Mouse (Mus musculus) liver, adult (tissue): ENCODE results near the gene Btg2.

Source experiments
- GATA4 ChIP-seq: IDR thresholded peaks from 2 replicates; pipeline ENCODE4 v1.6.1; 2014; ENCODE audit warnings: mild to moderate bottlenecking, low read length; ENCODE audit not compliant: insufficient replicate concordance

Gene Btg2

DNA sequence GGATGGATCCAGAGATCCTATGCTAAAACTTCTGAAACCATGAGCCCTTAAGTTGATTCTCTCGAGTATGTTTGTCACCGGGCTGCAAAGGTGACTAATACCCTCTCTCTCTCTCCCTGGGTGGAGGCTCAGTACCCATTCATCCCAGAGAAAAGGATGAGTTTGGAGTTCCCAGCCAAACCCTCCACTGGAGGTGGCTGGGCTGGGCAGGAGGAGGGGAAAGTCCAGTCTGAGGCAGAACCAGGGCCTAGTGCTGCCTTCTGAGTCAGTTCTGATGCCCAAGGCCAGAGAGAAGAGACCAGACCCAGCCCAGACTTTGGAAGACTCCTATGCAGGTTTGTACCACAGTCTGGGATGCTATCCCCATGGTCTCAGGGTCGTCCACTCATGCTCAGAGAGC, 22.7 kb upstream of the Btg2 start:
- no peak for TF ChIP-seq GATA4

DNA sequence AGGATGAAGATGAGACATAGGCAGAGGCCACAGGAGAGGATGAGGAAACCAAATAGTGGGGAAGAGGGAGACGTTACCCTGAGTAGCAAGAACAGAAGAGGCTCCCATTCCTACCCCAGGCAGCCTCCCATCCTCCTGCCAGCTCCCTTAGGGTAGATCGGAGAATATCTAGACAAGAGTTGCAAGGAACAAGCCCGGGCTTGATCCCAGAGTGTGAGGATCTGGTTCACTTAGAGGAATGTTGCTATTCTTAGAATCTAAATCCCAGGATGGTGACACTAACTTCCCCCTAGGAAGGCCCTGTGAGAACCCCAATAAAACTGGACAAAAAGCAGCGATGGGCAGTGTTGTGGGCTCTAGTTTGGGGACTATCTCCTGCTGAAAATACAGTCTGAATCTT, 22.0 kb upstream of the Btg2 start:
- no peak for TF ChIP-seq GATA4

DNA sequence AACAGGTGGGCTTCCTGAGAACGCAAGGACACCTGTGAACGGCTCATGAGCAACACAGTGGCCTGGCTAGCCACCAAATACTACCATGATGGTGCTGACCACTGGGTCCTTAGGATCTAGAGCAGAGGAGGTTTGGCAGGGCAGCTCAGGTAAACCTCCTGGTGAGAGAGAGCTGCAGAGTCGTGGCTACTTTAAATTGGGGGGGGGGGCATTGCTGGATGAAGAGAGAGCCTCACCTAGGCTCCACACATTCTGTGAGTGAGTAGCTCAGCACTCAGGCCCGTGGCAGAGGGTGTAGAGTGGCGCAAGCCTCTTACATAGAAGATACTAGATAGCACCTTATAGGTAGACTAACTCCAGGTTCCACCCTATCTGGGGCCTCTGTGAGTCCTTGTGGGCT, 21.5 kb upstream of the Btg2 start:
- no peak for TF ChIP-seq GATA4

DNA sequence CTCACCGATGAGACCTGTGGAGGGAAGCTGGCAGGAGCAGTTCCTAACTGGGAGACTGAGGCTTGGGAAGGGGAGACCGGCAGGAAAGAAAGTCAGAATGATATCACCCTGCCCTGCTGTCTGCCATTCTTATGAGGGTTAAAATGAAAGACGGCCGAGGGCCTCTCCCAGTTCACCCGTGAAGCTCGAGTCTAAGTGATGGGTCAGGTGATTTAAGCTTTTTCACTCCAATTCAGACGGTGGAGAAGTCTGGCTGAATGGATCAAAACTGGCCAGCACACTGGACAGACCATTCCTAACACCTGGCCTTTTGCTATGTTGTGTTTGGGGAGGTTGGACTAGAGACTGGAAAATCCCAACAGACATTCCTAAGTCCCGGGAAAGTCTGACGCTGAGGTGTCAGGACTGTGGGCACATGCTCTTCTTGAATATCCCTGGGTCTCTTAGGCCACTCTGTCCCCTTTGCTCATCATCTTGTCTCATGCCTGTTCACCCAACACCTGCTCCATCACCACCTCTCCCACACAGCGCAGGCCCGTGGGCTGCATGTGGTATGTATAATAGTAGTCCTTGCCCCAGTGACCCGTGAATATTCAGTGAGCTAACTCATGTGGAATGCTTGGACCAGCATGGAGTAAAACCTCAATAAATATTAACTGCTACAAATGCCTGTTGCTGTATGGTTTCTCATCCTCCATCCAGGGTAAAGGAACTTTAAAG, 20.8 kb upstream of the Btg2 start:
- TF ChIP-seq GATA4, result no peak

DNA sequence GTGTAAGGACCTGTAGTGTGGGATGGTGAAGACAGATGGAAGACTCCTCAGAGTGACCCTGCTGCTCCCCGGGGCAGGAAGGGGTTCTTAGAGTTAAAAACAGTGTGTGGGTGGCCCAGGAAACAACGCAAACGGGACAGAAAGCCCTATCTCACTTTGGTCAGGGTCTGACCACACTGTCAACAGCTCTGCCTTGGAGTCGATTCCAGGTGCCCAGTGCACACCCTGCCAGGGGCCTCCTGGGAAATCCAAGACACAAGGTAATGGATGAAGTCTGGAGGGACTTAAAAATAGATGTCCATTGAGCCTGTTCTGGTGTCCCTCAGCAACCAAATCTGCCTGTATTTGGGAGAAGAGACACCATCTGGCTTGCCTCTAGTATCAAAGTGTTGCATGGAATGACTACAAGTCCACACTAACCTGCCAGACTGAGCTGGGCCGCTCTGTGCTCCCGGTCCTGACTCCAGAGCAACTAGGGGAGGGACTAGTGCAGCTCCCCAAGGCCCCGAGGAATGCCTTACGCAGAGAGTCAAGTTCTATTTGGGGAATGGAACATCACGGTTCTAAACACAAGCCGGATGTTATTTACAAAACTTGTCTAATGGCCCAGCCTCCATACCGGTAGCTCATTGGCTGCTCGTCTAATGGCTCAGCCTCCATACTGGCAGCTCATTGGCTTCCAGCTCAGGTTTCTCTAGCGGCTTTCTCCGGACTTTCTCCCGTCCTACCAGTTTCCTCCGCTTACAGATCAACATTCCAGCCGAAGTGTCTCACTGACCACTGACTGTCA, 20.0 kb upstream of the Btg2 start:
- TF ChIP-seq GATA4, result no peak

DNA sequence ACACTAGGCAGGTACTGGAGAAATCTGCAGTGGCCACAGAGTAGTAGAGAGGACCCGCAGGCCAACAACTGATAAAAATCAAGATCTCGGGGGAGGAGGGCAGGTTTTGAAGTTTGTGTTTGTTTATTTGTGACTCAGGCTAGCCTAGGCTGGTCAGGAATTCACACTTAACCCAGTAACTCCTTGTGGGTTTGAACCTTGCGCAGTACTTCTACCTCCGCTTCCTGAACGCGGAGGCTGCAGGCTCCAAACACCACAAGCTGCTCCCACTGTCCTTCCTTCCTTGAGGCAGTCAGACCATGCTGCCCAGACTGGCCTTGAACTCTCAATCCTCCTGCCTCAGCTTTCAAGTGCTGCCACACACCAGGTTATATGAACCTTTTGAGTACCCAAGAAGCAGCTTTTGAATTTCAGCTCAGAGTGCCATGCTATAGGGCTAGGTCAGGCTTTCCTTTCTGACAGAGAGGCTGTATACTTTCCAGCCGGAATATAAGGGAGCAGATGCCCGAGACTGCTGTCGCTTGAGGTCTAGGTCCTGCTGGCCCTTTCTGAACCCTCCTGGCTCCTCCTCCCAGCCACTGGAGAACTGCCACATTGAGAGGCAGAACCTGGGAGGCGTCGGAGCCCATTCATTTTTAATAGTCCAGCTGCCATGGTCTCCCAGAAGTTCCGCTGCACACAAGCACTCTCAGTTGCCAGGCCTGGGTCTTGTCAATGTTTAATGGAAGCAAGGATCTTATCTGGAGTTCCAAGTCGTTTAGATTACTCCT, 19.2 kb upstream of the Btg2 start:
- TF ChIP-seq GATA4, result no peak

DNA sequence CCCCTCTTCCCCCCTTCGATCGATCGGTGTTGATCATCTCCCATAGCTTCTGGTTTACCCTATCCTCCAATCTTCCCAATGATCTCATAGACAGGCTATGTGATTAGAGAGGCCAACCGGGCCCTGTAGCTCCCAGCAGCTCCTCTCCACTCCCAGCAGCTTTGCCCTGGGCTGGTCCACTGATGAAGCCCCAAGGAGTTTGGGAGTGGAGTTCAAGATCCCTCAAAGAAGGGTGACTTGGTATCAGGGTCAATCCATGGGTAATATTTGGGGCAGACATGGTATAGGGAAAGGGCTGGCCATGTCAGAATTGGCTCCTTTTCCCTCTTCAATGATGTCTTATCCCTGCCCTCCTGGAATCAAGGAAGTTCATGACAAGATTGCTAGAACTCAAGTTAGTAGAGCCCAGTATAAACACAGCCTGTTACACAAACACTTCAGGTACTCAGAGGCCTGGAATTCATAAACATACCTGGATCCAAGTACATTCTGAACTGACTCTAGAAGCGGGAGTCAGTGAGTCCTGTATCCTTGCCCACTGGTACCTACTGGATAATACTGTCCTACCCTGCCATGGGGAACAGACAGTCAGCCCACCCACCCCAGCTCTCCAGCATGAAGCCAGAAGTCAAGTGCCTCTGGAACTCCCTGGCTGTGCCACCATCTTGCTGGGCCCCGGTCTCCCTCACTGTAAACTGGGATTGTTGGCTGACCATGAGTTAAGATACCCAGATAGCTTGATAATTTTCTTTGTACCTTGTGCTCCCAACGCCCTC, 18.3 kb upstream of the Btg2 start:
- TF ChIP-seq GATA4, result no peak

DNA sequence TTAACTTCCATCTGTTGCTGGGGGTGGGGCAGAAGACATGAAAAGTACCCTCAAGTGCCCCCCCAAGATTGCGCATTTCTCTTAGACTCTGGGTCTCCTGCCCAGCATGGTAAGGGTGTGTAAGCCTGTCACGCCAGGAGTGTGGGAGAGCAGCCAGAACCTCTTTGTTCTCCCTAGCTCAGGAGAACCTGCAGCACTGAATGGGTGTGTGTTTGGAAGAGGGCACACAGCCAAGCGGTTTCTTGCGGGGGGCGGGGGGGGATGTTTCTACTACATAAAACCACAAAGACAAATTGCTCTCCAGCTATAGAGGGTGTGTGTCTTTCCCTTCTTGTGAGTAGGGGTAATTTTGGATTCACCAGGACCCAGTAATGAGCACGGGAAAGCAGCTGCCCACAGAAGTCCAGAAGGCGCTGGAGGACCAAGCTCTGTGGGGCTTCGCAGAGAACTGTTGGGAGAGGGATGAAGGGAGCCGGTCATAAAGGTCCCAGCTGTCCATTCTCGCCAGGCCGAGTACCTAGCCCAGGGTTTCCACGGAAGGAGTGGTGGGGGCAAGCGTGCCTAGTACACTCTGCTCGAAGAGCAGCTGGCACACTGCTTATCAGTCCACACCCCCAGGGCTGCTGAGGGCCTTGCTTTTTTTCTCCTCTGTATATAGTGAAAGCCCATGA, 17.5 kb upstream of the Btg2 start:
- TF ChIP-seq GATA4, result no peak

DNA sequence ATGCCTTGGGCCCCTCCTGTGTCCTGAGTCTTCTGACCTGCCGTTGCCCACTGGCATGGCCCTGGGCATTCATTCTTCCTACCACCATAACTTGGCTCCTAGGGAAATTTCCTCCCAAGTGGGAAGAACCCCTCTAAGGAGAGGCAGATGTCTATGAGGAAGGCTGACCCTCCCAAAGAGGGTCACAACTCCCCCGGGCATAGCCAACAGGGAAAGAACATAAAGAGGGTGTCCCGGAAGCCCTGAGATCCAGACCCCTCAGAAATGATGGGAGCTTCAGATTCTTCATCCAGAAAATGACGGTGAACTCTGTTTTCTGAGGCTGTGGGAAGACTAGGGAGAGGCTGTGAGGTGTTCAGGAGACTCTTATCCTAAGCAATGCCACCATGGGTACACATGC, 16.8 kb upstream of the Btg2 start:
- TF ChIP-seq GATA4, result no peak

DNA sequence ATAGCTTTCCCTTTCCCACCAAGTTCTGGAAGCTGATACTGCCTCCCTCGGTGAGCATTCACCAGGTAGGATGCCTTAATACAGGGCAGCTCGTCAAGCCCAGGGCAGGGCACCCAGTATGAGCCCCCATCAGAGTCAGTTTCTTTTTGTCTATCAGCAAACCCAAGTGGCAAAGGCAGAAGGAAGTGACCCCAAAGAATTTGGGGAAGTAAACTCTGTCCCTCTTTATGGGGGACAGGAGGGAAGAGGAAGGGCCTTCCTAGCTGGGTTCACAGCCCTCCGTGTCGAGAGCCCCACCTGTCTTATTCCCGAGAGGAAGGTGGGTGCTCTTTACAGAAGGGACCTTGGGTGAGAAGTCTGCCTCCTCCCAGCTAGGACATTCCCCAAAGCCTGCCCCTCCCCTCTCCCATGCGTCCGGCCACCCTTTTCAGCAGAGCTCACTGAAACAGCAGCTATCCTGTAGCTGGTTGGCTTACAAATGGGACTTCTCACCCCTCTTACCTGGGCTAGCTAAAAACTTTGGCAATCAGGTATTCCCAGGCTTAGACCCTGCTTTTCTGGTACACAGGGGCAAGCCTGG, 16.2 kb upstream of the Btg2 start:
- no peak for TF ChIP-seq GATA4

DNA sequence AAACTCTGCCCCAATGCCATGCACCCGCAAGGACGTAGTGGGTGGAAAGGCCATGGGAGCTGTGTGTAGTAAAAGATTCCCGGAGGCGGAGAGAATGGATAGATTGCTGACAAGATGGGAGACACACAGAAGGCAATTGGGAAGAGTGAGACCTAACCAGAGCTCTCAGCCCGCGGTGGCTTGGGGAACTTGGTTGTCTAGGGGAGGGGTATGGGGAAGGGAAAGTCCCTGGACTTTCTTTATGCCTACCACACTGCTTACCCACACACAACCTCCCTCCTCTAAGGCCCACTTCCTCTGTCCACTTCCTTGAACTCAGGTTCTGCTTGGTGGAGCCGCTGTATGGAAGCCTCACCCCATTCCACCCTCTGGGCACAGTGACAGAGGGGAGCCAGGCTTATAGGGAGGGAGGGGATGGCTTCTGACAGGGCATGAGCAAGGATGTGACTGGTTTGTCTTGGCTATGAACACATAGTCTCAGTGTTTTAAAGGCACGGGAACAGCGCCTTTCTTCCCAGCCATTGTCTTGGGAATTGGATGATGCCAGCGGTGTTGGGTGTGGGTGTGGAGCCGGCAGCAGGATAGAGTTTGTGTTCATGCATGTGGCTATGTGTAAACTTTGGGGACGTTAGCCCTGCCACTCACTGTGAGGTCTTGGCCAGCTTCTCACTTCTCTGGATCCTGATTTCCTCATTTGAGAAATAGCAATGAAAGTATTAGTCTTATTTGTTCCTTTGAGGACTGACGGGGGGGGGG, 15.0 kb upstream of the Btg2 start:
- no peak for TF ChIP-seq GATA4

DNA sequence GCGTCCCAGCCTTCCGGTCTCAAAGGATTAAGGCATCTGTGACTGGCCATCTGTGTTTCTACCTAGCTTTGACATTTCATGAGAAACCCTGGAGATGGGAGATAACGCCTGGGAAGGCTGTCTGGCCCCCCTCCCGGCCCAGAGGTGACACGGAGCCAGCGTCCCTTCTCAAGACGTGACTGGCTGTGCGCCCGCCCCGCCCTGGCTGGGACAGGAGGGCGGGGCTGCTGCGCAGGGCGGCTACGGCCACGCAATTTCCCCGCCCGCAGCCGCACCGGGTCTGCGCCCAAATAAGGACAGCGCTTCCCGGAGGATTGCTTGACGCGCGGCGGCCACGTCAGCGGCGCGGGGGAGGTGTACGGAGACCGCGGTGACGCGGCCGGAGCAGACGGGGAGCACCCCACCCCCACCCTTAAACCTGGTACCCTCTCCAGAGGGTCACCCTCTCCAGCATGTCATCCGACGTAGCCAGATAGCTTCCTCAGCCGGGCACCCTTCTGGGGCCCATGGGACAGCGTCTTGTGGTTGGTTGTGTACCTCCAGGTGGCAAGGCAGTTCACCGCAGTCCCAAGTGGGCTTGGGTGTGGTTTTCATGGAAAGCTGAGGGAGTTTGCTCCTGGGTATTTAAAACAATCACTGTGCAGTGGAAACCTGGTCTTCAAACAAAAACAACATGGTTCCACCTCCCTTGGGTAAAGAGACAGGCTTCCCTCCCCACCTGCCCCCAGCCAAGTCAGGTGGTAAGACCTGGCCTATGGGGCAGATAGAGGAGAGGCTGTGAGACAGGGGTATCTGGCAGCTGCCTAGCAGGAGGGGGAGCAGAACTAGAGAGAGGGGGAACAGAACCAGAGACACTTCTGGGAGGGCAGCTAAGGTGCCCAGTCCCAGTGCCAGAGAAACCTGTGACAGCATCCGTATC, 14.2 kb upstream of the Btg2 start:
- TF ChIP-seq GATA4, result no peak

DNA sequence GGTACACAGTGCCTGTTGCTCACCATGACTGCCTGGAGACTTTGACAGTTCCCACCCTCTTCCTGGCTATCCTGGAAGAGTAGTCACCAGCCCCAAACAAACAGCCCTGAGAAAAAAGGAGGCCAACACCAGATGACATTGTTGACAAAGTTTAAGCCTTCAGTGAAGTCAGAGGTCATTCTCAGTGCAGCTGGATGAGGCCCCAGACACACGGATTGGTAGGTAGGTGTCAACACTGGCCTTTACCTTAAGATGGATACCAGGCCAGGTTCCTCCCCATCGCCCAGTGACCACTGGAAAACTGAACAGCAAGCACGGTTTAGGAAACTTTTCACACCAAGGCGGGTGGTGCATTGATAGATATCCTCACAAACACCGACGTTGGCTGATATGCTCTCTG, 13.4 kb upstream of the Btg2 start:
- TF ChIP-seq GATA4, result no peak
